Comparison of ENCODE assay signal across 16 mouse cellular contexts in genomic region chr4:86671803-86672202, GRCm38 (mm10). TPM values are rescaled to one million over a fixed set of nuclear protein-coding genes. Genes with fewer than 3 reads are reported as not detected.
DNase-seq lines count a peak whose midpoint lies in the region; ATAC-seq and TF ChIP-seq lines count a peak whose summit lies in the region.
"Had no signal": no experiment of that assay in that cellular context is flagged by ENCODE, and none has a peak within 500 bp of the region (broad histone marks: within the 10 kb centered on the region; RNA-seq: fewer than 3 reads in every experiment).

No protein-coding gene starts in this region.

- H3K4me1 ChIP-seq in heart, adult 2 months (ENCODE audit: control insufficient read depth, insufficient read depth, low read length): peaks cover 10% of the 10 kb centered on the region
- peaks cover 28% of the 10 kb centered on the region for H3K4me1 ChIP-seq in heart, embryonic 12.5 days (replicated peaks)
- H3K4me1 ChIP-seq in liver, embryonic 13.5 days (replicated peaks): peaks cover 82% of the 10 kb centered on the region
- no peaks in the 10 kb centered on the region; the same call in 1 of the 2 replicates for H3K4me1 ChIP-seq in hindbrain, postnatal 0 days (ENCODE audit: insufficient read depth, low read length)

- DNase-seq in heart, adult 2 months: no peak
- peak; percentile 75 for DNase-seq in 3T3-L1 (ENCODE audit: low read depth, low spot score)
- DNase-seq in ES-CJ7 (ENCODE audit: low read depth, low spot score): peak; percentile 33
- DNase-seq in liver, embryonic 13.5 days: no peak
- no peak for DNase-seq in cerebellum, adult 9-11 months
- no peak for DNase-seq in hindbrain, postnatal 0 days (ENCODE audit: low spot score)
- DNase-seq: cerebellum, postnatal 10 days had no signal

- no peaks in the 10 kb centered on the region for H3K27me3 ChIP-seq in heart, adult 2 months (ENCODE audit: control insufficient read depth, insufficient read depth, low read length)
- no peaks in the 10 kb centered on the region for H3K27me3 ChIP-seq in heart, embryonic 12.5 days (replicated peaks)
- no peaks in the 10 kb centered on the region for H3K27me3 ChIP-seq in liver, embryonic 13.5 days
- H3K27me3 ChIP-seq in hindbrain, postnatal 0 days (ENCODE audit: insufficient read depth, low read length): no peaks in the 10 kb centered on the region
- H3K27me3 ChIP-seq: embryonic facial prominence, embryonic 15.5 days; heart, embryonic 15.5 days; limb, embryonic 12.5 days; neural tube, embryonic 13.5 days had no signal

- TF ChIP-seq POLR2A in heart, adult 2 months (IDR thresholded peaks at IDR 0.05; ENCODE audit: insufficient read depth, low read depth, low read length): no peak

- no peak for ATAC-seq in heart, embryonic 12.5 days (ENCODE audit: insufficient number of reproducible peaks, low FRiP score)
- no peak for ATAC-seq in liver, embryonic 13.5 days (ENCODE audit: low read depth)
- ATAC-seq in megakaryocyte-erythroid progenitor cell, adult 5-6 weeks (replicated peaks; ENCODE audit: low FRiP score, low TSS enrichment, poor library complexity, severe bottlenecking): no peak
- no peak for ATAC-seq in hindbrain, postnatal 0 days

- H3K4me2 ChIP-seq in heart, embryonic 12.5 days: no peak overlapping the region
- H3K4me2 ChIP-seq in liver, embryonic 13.5 days: peak overlapping the region; percentile 13; the same call in 1 of the 2 replicates
- H3K4me2 ChIP-seq in hindbrain, postnatal 0 days (ENCODE audit: low read depth, low read length): no peak overlapping the region
- H3K4me2 ChIP-seq: embryonic facial prominence, embryonic 15.5 days; heart, embryonic 15.5 days; limb, embryonic 12.5 days; neural tube, embryonic 13.5 days had no signal

- H3K36me3 ChIP-seq in heart, adult 2 months (ENCODE audit: control insufficient read depth, insufficient read depth, low read length): peaks cover 28% of the 10 kb centered on the region
- H3K36me3 ChIP-seq in heart, embryonic 12.5 days: peaks cover 9% of the 10 kb centered on the region
- H3K36me3 ChIP-seq in liver, embryonic 13.5 days: peaks cover 15% of the 10 kb centered on the region
- no peaks in the 10 kb centered on the region for H3K36me3 ChIP-seq in hindbrain, postnatal 0 days (ENCODE audit: insufficient read depth, low read length)
- H3K36me3 ChIP-seq: neural tube, embryonic 13.5 days had no signal

- TF ChIP-seq EP300 in heart, adult 2 months (IDR thresholded peaks at IDR 0.05; ENCODE audit: insufficient read depth, low read depth, low read length): no peak

- TF ChIP-seq CTCF in heart, adult 2 months (IDR thresholded peaks at IDR 0.05): no peak
- no peak for TF ChIP-seq CTCF in hindbrain, postnatal 0 days (IDR thresholded peaks at IDR 0.05; ENCODE audit: low read depth)

- H3K27ac ChIP-seq in heart, adult 2 months: peak overlapping the region; percentile 51
- no peak overlapping the region for H3K27ac ChIP-seq in heart, embryonic 12.5 days (ENCODE audit: poor library complexity, severe bottlenecking)
- peak overlapping the region; percentile 95 for H3K27ac ChIP-seq in liver, embryonic 13.5 days
- no peak overlapping the region for H3K27ac ChIP-seq in hindbrain, postnatal 0 days
- H3K27ac ChIP-seq: embryonic facial prominence, embryonic 15.5 days; heart, embryonic 15.5 days; layer of hippocampus, adult 2 months; limb, embryonic 12.5 days; midbrain, embryonic 10.5 days; neural tube, embryonic 13.5 days had no signal

- H3K79me2 ChIP-seq in heart, adult 2 months (replicated peaks; ENCODE audit: control insufficient read depth, insufficient read depth, low read length): peaks cover 4% of the 10 kb centered on the region; the same call in 1 of the 2 replicates

- no peak overlapping the region for H3K9ac ChIP-seq in heart, adult 2 months (ENCODE audit: low read depth, low read length)
- no peak overlapping the region for H3K9ac ChIP-seq in heart, embryonic 12.5 days
- H3K9ac ChIP-seq in liver, embryonic 13.5 days: peak overlapping the region; percentile 44; the same call in 1 of the 2 replicates
- H3K9ac ChIP-seq in hindbrain, postnatal 0 days (replicated peaks; ENCODE audit: low read length): no peak overlapping the region
- H3K9ac ChIP-seq: embryonic facial prominence, embryonic 15.5 days; heart, embryonic 15.5 days; limb, embryonic 12.5 days; neural tube, embryonic 13.5 days had no signal

- WGBS in heart, adult 2 months: 18% methylated on average over 3 of the region's 3 CpGs
- WGBS in heart, embryonic 12.5 days: 44% methylated on average over 3 of the region's 3 CpGs
- WGBS in liver, embryonic 13.5 days (ENCODE audit: insufficient replicate concordance): 45% methylated on average over 3 of the region's 3 CpGs
- WGBS in hindbrain, postnatal 0 days: 59% methylated on average over 3 of the region's 3 CpGs

- no peaks in the 10 kb centered on the region for H3K9me3 ChIP-seq in heart, embryonic 12.5 days (replicated peaks)
- no peaks in the 10 kb centered on the region for H3K9me3 ChIP-seq in liver, embryonic 13.5 days (replicated peaks)
- no peaks in the 10 kb centered on the region for H3K9me3 ChIP-seq in hindbrain, postnatal 0 days (ENCODE audit: low read length)
- H3K9me3 ChIP-seq: embryonic facial prominence, embryonic 15.5 days; G1E; heart, embryonic 15.5 days; limb, embryonic 12.5 days; midbrain, embryonic 10.5 days; neural tube, embryonic 13.5 days had no signal

- intact Hi-C loops in heart, adult 2 months (cut with DNase I): loop anchor here (2.0 kb wide), 2 partner anchors 15 to 17 kb away; no protein-coding TSS in a partner anchor

- H3K4me3 ChIP-seq in heart, adult 2 months: no peak overlapping the region
- no peak overlapping the region for H3K4me3 ChIP-seq in heart, embryonic 12.5 days
- no peak overlapping the region for H3K4me3 ChIP-seq in liver, embryonic 13.5 days (replicated peaks)
- H3K4me3 ChIP-seq in hindbrain, postnatal 0 days (ENCODE audit: low read length): no peak overlapping the region
- H3K4me3 ChIP-seq: embryonic facial prominence, embryonic 15.5 days; heart, embryonic 15.5 days; layer of hippocampus, adult 2 months; limb, embryonic 12.5 days; midbrain, embryonic 10.5 days; neural tube, embryonic 13.5 days had no signal

RNA-seq across cellular contexts. Expression of gene Plin2, which starts 1.9 kb away (rescaled TPM):
- 100 to 1,000 TPM; 115 to 120 TPM for total RNA-seq in heart, adult 2 months (2021)
- 89.4 and 117 TPM in 2 replicates for polyA plus RNA-seq in heart, adult 2 months (2012; rRNA removed)
- polyA plus RNA-seq in heart, embryonic 12.5 days (2016; fragmentation: Nextera tagmentation; extraction: Ambion mirVana): 54.1 and 59.3 TPM in 2 replicates
- 144 and 148 TPM in 2 replicates for polyA plus RNA-seq in liver, embryonic 13.5 days (2015; fragmentation: Nextera tagmentation; extraction: Ambion mirVana)
- 60.3 and 71.1 TPM in 2 replicates for total RNA-seq in megakaryocyte-erythroid progenitor cell, adult 5-6 weeks (2014; fragmentation: Nextera tagmentation)
- total RNA-seq in megakaryocyte-erythroid progenitor cell, adult 5-6 weeks (2017): 80.0 and 80.6 TPM in 2 replicates
- 42.7 and 48.8 TPM in 2 replicates for total RNA-seq in hindbrain, postnatal 0 days (2014; rRNA removed)
- polyA plus RNA-seq in hindbrain, postnatal 0 days (2015; fragmentation: Nextera tagmentation; extraction: Ambion mirVana): 37.3 and 38.6 TPM in 2 replicates

RNA-seq across cellular contexts. Expression of gene Haus6, which starts 59.9 kb away (rescaled TPM):
- 1 to 10 TPM; 4.7 to 5.5 TPM for total RNA-seq in heart, adult 2 months (2021)
- polyA plus RNA-seq in heart, adult 2 months (2012; rRNA removed): 1.3 and 1.8 TPM in 2 replicates
- polyA plus RNA-seq in heart, embryonic 12.5 days (2016; fragmentation: Nextera tagmentation; extraction: Ambion mirVana): 13.0 and 16.1 TPM in 2 replicates
- polyA plus RNA-seq in liver, embryonic 13.5 days (2015; fragmentation: Nextera tagmentation; extraction: Ambion mirVana): 14.3 and 18.6 TPM in 2 replicates
- 29.5 and 37.0 TPM in 2 replicates for total RNA-seq in megakaryocyte-erythroid progenitor cell, adult 5-6 weeks (2014; fragmentation: Nextera tagmentation)
- total RNA-seq in megakaryocyte-erythroid progenitor cell, adult 5-6 weeks (2017): 34.7 and 35.2 TPM in 2 replicates
- 3.6 and 15.2 TPM in 2 replicates for total RNA-seq in hindbrain, postnatal 0 days (2014; rRNA removed)
- polyA plus RNA-seq in hindbrain, postnatal 0 days (2015; fragmentation: Nextera tagmentation; extraction: Ambion mirVana): 5.1 and 6.3 TPM in 2 replicates

Comparison
In these comparisons a context has a peak if more than half of its experiments do, and no peak if none do; other contexts are left out.
1. H3K27ac ChIP-seq: peak in heart, adult 2 months (single experiment) and liver, embryonic 13.5 days (single experiment); none in heart, embryonic 12.5 days (single experiment) and hindbrain, postnatal 0 days (single experiment).
2. DNase-seq: peak in 3T3-L1 (single experiment) and ES-CJ7 (single experiment); none in heart, adult 2 months (0 of 2), liver, embryonic 13.5 days (single experiment), cerebellum, adult 9-11 months (single experiment) and hindbrain, postnatal 0 days (single experiment).